Mouse (Mus musculus) thymus, adult 2 months (tissue): ENCODE measurements around the gene Cisd1.

Source experiments
- CTCF ChIP-seq: fragments of 200-500 bp; IDR thresholded peaks from 2 replicates; pipeline ENCODE4 v1.5.1; 2012; ENCODE audit warnings: mild to moderate bottlenecking, control low read depth, low read length, moderate library complexity, borderline replicate concordance; ENCODE audit not compliant: control insufficient read depth, poor library complexity, insufficient read depth; ENCODE audit errors: extremely low read depth
- POLR2A ChIP-seq: fragments of 200-500 bp; IDR thresholded peaks from 2 replicates; pipeline ENCODE4 v1.6.1; 2012; ENCODE audit warnings: mild to moderate bottlenecking, low read length, control low read depth, moderate library complexity; ENCODE audit not compliant: control insufficient read depth, poor library complexity, insufficient read depth; ENCODE audit errors: extremely low read depth

DNA sequence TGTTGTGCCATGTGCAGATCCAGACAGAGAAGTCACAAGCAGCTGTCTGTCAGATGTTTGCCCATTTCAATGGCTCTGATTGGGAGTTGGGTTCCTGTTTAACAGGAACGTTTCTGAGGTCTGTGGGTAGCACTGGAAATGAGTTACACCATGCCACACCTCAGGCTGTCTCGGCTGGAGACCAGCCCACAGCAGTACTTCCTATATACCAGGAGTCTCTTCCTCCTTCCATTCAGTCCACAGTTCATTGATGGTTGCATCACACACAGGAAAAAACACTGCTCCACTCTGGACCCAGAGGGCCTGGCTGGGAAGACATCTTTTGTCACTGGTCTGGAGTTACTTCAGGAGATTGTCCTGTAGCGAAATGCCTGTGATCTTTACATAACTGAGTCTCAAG, 24.7 kb upstream of the Cisd1 start:
- TF ChIP-seq CTCF, result no peak
- no peak for TF ChIP-seq POLR2A
